10 mouse cellular contexts compared by ENCODE assay signal in the genomic region with DNA sequence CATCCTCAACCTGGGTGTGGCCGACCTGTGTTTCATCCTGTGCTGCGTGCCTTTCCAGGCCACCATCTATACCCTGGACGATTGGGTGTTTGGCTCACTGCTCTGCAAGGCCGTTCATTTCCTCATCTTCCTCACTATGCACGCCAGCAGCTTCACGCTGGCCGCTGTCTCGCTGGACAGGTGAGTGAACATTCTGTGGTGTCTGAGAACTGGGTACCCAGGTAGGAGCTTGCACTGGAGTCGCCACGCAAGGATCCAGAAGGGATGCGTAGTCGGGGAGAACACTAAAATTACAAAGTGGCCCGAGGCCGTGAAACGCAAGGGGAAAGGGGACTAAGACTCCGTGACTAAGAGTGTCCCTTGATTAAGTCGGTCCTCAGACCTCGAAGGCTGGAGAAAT. TPM values are rescaled to one million over a fixed set of nuclear protein-coding genes. Genes with fewer than 3 reads are reported as not detected.
DNase-seq lines count a peak whose midpoint lies in the region; ATAC-seq and TF ChIP-seq lines count a peak whose summit lies in the region.
"Had no signal": no experiment of that assay in that cellular context is flagged by ENCODE, and none has a peak within 500 bp of the region (broad histone marks: within the 10 kb centered on the region; RNA-seq: fewer than 3 reads in every experiment).

No protein-coding gene starts in this region.

- H3K4me3 ChIP-seq in brown adipose tissue, adult 24 weeks (ENCODE audit: insufficient read depth, low read depth, low read length), result peak overlapping the region; percentile 2; the same call in 1 of the 2 replicates
- H3K4me3 ChIP-seq in hindbrain, postnatal 0 days (ENCODE audit: low read length), result peak overlapping the region; percentile 32
- H3K4me3 ChIP-seq in midbrain, embryonic 14.5 days (replicated peaks; ENCODE audit: low read depth, low read length), result peak overlapping the region; percentile 30
- H3K4me3 ChIP-seq: erythroblast, embryonic 14.5 days had no signal

- H3K4me1 ChIP-seq in brown adipose tissue, adult 24 weeks (ENCODE audit: control insufficient read depth, insufficient read depth, insufficient read length, low read length), result no peaks in the 10 kb centered on the region
- peaks cover 8% of the 10 kb centered on the region for H3K4me1 ChIP-seq in hindbrain, postnatal 0 days (ENCODE audit: insufficient read depth, low read length)
- 0 out of 2 replicates have a peak, but pooled peaks cover 4% of the 10 kb centered on the region for H3K4me1 ChIP-seq in midbrain, embryonic 14.5 days (ENCODE audit: control insufficient read depth, insufficient read depth, low read length)

- peak; percentile 5 for DNase-seq in cerebellum, adult 9-10 months
- no peak for DNase-seq in cerebellum, postnatal 4 days (ENCODE audit: low spot score in 2 of 2)
- DNase-seq in hindbrain, postnatal 0 days (ENCODE audit: low spot score), result no peak
- no peak for DNase-seq in midbrain, embryonic 14.5 days
- DNase-seq in spleen, postnatal 4 days (ENCODE audit: low spot score in 2 of 2), result no peak
- no peak for DNase-seq in cerebellum, postnatal 25 days
- no peak for DNase-seq in gastrocnemius, adult 18-20 months (ENCODE audit: low spot score)

- H3K4me2 ChIP-seq in hindbrain, postnatal 0 days (ENCODE audit: low read depth, low read length), result peak overlapping the region; percentile 54
- H3K4me2 ChIP-seq in midbrain, embryonic 14.5 days (ENCODE audit: low read length), result peak overlapping the region; percentile 51

- no peaks in the 10 kb centered on the region for H3K9me3 ChIP-seq in hindbrain, postnatal 0 days (ENCODE audit: low read length)
- no peaks in the 10 kb centered on the region for H3K9me3 ChIP-seq in midbrain, embryonic 14.5 days (ENCODE audit: control insufficient read depth, low read length)

- H3K27me3 ChIP-seq in hindbrain, postnatal 0 days (ENCODE audit: insufficient read depth, low read length), result peaks cover 31% of the 10 kb centered on the region
- peaks cover 51% of the 10 kb centered on the region for H3K27me3 ChIP-seq in midbrain, embryonic 14.5 days (ENCODE audit: control insufficient read depth, insufficient read depth, low read length)

- no peak for TF ChIP-seq CTCF in hindbrain, postnatal 0 days (IDR thresholded peaks at IDR 0.05; ENCODE audit: low read depth)

- 2% methylated on average over 18 of the region's 18 CpGs for WGBS in hindbrain, postnatal 0 days
- WGBS in midbrain, embryonic 14.5 days, result 2% methylated on average over 18 of the region's 18 CpGs

- H3K27ac ChIP-seq in brown adipose tissue, adult 24 weeks (replicated peaks; ENCODE audit: low read depth, low read length), result no peak overlapping the region
- H3K27ac ChIP-seq in hindbrain, postnatal 0 days, result no peak overlapping the region
- H3K27ac ChIP-seq in midbrain, embryonic 14.5 days (replicated peaks; ENCODE audit: low read depth, low read length), result no peak overlapping the region

- ATAC-seq in hindbrain, postnatal 0 days, result no peak
- no peak for ATAC-seq in midbrain, embryonic 14.5 days (ENCODE audit: low FRiP score, low TSS enrichment)

- H3K9ac ChIP-seq in hindbrain, postnatal 0 days (replicated peaks; ENCODE audit: low read length), result 0 out of 2 replicates have a peak overlapping the region, but pooled peaks have one; percentile 24
- peak overlapping the region; percentile 29; the same call in 1 of the 2 replicates for H3K9ac ChIP-seq in midbrain, embryonic 14.5 days (replicated peaks; ENCODE audit: low read length)

- H3K36me3 ChIP-seq in hindbrain, postnatal 0 days (ENCODE audit: insufficient read depth, low read length), result no peaks in the 10 kb centered on the region
- no peaks in the 10 kb centered on the region for H3K36me3 ChIP-seq in midbrain, embryonic 14.5 days (ENCODE audit: control insufficient read depth, insufficient read depth, low read length)

RNA-seq across cellular contexts. Expression of gene Galr2, which starts 0.9 kb away (rescaled TPM):
- not detected in 2 replicates for polyA plus RNA-seq in brown adipose tissue, adult 24 weeks (2012; ENCODE audit: insufficient read depth, insufficient read length, missing spikeins)
- total RNA-seq in hindbrain, postnatal 0 days (2014; rRNA removed), result 0.40 TPM in 1 of 2 replicates, not detected in the other
- polyA plus RNA-seq in hindbrain, postnatal 0 days (2015; fragmentation: Nextera tagmentation; extraction: Ambion mirVana), result 0.34 and 0.44 TPM in 2 replicates
- 0.30 and 0.55 TPM in 2 replicates for polyA plus RNA-seq in midbrain, embryonic 14.5 days (2014; fragmentation: Nextera tagmentation; extraction: Ambion mirVana)
- under 1 TPM in 1 of 2 experiments, not detected in 1; 0.19 TPM for total RNA-seq in gastrocnemius, adult 18-20 months (2021)
- total RNA-seq: left cerebral cortex, postnatal 36 days had no signal
- polyA plus RNA-seq: erythroblast, embryonic 14.5 days had no signal

RNA-seq across cellular contexts. Expression of gene Srp68, which starts 7.7 kb away (rescaled TPM):
- 23.4 and 31.3 TPM in 2 replicates for polyA plus RNA-seq in brown adipose tissue, adult 24 weeks (2012; ENCODE audit: insufficient read depth, insufficient read length, missing spikeins)
- 18.3 and 22.5 TPM in 2 replicates for total RNA-seq in hindbrain, postnatal 0 days (2014; rRNA removed)
- 50.4 and 50.8 TPM in 2 replicates for polyA plus RNA-seq in hindbrain, postnatal 0 days (2015; fragmentation: Nextera tagmentation; extraction: Ambion mirVana)
- 49.5 and 57.1 TPM in 2 replicates for polyA plus RNA-seq in midbrain, embryonic 14.5 days (2014; fragmentation: Nextera tagmentation; extraction: Ambion mirVana)
- total RNA-seq in gastrocnemius, adult 18-20 months (2021), result 10 to 100 TPM; 82.5 to 88.8 TPM

RNA-seq across cellular contexts. Expression of gene Exoc7, which starts 25.4 kb away (rescaled TPM):
- polyA plus RNA-seq in brown adipose tissue, adult 24 weeks (2012; ENCODE audit: insufficient read depth, insufficient read length, missing spikeins), result 61.2 and 74.2 TPM in 2 replicates
- total RNA-seq in hindbrain, postnatal 0 days (2014; rRNA removed), result 84.6 and 95.3 TPM in 2 replicates
- 128 TPM in 2 replicates for polyA plus RNA-seq in hindbrain, postnatal 0 days (2015; fragmentation: Nextera tagmentation; extraction: Ambion mirVana)
- 122 and 125 TPM in 2 replicates for polyA plus RNA-seq in midbrain, embryonic 14.5 days (2014; fragmentation: Nextera tagmentation; extraction: Ambion mirVana)
- total RNA-seq in gastrocnemius, adult 18-20 months (2021), result 10 to 100 TPM; 69.0 to 86.7 TPM

RNA-seq across cellular contexts. Expression of gene Evpl, which starts 43.8 kb away (rescaled TPM):
- 0.16 TPM in 1 of 2 replicates, not detected in the other for polyA plus RNA-seq in brown adipose tissue, adult 24 weeks (2012; ENCODE audit: insufficient read depth, insufficient read length, missing spikeins)
- total RNA-seq in hindbrain, postnatal 0 days (2014; rRNA removed), result 2.8 and 2.9 TPM in 2 replicates
- 1.6 TPM in 2 replicates for polyA plus RNA-seq in hindbrain, postnatal 0 days (2015; fragmentation: Nextera tagmentation; extraction: Ambion mirVana)
- 0.36 and 0.43 TPM in 2 replicates for polyA plus RNA-seq in midbrain, embryonic 14.5 days (2014; fragmentation: Nextera tagmentation; extraction: Ambion mirVana)
- under 1 TPM; 0.02 to 0.07 TPM for total RNA-seq in gastrocnemius, adult 18-20 months (2021)

RNA-seq across cellular contexts. Expression of gene Foxj1, which starts 53.5 kb away (rescaled TPM):
- polyA plus RNA-seq in brown adipose tissue, adult 24 weeks (2012; ENCODE audit: insufficient read depth, insufficient read length, missing spikeins), result not detected in 2 replicates
- total RNA-seq in hindbrain, postnatal 0 days (2014; rRNA removed), result 37.6 and 40.0 TPM in 2 replicates
- 15.5 and 16.6 TPM in 2 replicates for polyA plus RNA-seq in hindbrain, postnatal 0 days (2015; fragmentation: Nextera tagmentation; extraction: Ambion mirVana)
- polyA plus RNA-seq in midbrain, embryonic 14.5 days (2014; fragmentation: Nextera tagmentation; extraction: Ambion mirVana), result 9.2 TPM in 2 replicates
- under 1 TPM in 1 of 2 experiments, not detected in 1; 0.14 TPM for total RNA-seq in gastrocnemius, adult 18-20 months (2021)
